Mouse (Mus musculus) skeletal muscle tissue, postnatal 0 days (tissue): ENCODE data around the gene Fut4. TPM values are rescaled to one million over a fixed set of nuclear protein-coding genes. Genes with fewer than 3 reads are reported as not detected.

Experiments used
- polyA plus RNA-seq: library from polyadenylated mRNA; unstranded; fragments of >200 nt; fragmentation: Nextera tagmentation; extraction: Ambion mirVana; gene quantifications from 2 replicates; pipeline ENCODE4 v1.2.1, GENCODE M21; 2015

Fut4 gene
- 0.77 and 0.95 TPM in 2 replicates for polyA plus RNA-seq

DNA sequence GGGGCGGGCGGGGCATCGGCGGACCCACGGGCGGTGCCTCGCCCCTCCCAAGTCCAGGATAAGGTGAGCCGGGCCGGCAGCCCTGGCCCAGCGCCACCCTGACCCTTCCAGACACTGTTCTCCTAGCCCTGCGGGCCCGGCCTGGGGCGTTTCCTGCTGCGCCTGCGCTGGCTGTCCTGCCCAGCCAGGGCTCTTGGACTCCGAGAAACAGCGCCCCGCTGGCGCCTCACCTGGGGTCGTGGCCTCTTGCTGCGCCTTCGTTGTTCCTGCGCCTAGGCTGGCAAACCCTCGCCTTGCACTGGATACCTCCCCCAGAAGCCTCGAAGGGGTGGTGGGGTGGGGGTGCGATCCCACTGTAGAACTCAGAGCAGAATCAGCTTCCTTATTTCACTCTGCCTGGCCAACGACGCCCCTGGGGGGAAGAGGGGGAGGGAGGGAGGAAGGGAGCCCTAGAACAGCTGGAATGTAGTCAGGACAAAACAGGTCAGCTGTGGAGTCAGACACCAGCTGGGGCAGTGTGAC lies at the start of gene Fut4:
Gene Fut4 (minus strand): TSS at position 393 of the 522 bp plus-strand sequence.

DNA sequence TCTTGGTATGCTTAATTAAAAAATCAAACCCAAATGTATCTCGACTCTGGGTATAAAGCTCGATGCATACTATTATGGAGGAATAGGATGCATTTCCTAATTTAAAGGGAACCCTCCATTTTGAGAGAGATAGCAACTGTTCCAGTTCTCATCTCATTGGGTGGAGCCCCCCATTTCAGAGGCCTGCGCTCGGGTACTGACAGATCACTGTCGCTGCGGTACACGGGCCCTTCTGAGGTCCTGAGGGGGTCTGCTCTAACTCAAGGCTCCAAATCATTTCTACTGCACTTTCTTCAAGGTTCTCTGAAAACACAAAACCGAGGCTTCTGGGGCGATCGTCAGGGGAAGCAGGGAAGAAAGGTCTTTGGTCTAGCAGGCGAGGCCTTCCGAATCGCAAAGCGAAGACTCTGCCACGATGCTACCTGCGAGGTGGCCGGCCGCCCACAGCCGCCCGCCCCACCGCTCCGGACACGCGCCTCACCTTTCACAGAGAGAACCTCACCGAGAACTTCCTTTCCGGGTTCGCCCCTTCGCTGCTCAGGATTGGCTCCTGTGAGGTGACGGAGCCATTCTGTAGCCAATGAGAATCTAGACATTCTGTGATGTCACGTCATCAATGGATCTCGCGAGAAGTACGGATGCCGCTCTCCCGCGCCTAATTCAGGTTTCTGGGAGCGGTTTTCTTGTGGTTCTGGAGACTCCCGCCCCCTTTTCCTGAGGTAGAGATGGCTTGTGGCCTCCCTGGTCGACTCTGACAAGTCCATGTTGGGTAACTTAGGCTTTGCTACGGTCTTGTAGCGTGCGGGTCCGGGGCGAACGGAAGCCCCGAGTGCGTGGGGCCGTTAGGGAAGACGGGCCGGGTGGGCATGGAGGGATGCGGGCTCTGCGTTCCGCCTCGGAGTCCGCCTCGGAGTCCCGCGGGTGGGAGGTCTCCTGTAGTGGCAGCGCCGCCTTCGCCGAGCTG lies 32.1 kb upstream of the Fut4 start, which contains the start of the genes Mre11a and Ankrd49:
Gene Mre11a (plus strand): TSS at position 616 of the 964 bp plus-strand sequence.
Gene Ankrd49 (minus strand): TSS at position 818 of the 964 bp plus-strand sequence.

GRCm38 (mm10) chr9:14770803-14771471 lies 18.7 kb upstream of the Fut4 start, which contains the start of gene 1700012B09Rik:
Gene 1700012B09Rik, minus strand, starts transcription at chr9:14771030.

DNA sequence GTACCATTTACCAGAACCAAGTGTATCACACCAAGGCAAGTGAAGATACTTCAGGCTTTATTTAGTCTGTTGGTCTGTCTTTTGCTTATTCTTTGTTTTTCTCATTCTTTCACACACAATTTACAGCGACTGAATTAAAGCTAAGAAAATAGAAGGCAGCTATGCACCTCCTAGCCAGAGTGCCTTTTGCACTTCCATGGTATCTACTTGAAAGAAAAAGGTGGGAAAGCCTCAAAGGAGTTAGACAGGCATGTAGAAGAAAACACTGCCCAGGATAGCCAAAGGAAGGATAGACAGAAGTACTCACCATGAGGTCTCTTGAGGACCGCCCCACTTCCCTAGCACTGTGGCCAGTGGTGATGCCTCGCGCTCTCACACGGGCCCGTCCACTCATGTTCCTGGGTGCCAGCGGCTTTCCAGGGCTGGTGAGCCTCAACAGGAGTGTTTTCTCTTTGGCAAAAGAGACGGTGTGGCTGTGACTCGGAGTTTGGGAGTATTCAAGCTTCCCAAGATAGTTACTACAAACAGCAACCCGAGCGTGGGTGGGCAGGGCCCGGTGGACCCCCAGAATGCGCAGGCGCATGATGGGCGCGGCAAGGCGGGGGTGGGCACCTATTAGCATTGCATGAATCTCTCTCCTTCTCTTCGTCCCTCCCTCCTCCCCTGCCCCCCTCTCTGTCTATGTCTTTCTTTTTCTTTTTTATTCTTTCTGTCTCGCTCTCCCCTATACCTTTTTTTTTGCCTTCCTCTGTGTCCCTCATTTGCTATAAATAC lies 11.9 kb downstream of the Fut4 start, which contains the start of gene Piwil4:
Gene Piwil4 (minus strand): TSS at position 583 of the 774 bp plus-strand sequence.

Other genes starting within 250 kb of the Fut4 start
- 42.0 and 54.9 TPM in 2 replicates for gene Amotl1, start 107.3 kb downstream of the Fut4 start, polyA plus RNA-seq
- 0.24 and 0.39 TPM in 2 replicates for gene Piwil4, start 11.7 kb downstream of the Fut4 start, polyA plus RNA-seq
- gene 1700012B09Rik, start 18.6 kb upstream of the Fut4 start, polyA plus RNA-seq: not detected in 2 replicates
- 7.4 and 8.2 TPM in 2 replicates for gene Mre11a, start 32.3 kb upstream of the Fut4 start, polyA plus RNA-seq
- gene Ankrd49, start 32.5 kb upstream of the Fut4 start, polyA plus RNA-seq: 18.2 and 18.5 TPM in 2 replicates
- gene Gpr83, start 107.8 kb upstream of the Fut4 start, polyA plus RNA-seq: 0.64 and 0.72 TPM in 2 replicates
- gene Izumo1r, start 151.6 kb upstream of the Fut4 start, polyA plus RNA-seq: 0.17 and 0.23 TPM in 2 replicates